Mouse (Mus musculus): ENCODE data around the gene Speg.
A peak's percentile ranks its signal among the peaks of the same experiment; 100 is the strongest.

Speg gene

DNA sequence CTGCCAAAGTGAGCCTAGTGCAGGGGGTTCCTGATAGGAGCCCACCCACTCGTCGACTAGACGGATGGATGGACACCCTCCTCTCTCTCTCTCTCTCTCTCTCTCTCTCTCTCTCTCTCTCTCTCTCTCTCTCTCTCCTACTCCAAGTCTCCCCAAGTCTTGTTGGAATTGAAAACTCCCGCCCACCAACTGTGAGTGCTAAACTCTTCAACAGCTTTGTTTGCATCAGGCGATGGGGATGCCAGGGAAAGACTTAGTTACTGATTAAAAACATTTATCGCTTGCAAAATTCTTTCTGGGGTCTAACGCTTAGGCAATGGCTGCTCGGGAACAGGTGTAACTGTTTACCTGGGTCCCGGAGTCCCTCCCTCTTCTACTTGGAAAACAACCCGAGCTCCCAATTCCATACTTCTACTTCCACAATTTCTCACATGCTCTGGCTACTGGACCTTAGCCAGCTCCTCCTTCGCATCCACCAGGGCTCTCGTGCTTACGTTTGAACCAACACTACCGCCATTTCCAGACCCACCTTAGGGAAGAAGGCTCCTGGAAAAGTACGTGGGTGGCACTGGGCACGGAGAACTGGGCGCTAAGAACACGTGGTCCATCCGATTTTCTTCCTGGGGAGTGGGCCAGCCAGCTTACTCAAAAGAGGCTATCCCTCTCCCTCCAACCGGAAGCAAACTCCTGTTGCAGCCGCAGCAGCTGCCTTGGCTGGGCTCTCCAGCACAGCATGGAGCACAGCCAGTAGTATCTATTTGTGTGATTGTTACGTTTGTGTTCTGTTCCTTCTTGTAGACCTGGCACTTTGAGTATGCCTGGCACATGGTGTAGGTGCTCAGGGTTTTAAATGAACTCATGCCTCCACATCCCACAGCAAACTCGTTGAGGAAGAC lies 83.9 kb downstream of the Speg start:
- DNase-seq (ENCODE audit: low read depth, low spot score): no peak

DNA sequence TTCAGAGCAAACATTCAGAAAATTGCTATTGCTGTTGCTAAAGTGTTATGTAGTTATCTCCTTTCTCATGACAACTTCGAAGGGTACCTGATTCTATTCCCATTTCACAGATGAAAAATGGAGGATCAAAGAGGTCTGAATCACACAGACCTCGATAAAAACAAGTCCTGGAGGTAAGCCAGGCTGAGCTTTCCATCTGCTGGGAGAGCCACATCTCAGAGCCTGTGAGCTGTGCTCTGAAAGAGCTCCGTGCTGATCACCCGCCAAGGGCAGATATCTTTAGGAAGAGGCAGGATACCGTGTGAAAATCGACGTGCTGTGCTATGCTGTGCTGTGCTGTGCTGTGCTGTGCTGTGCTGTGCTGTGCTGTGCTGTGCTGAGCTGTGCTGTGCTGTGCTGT lies 85.2 kb downstream of the Speg start:
- no peak for DNase-seq (ENCODE audit: low read depth, low spot score)

DNA sequence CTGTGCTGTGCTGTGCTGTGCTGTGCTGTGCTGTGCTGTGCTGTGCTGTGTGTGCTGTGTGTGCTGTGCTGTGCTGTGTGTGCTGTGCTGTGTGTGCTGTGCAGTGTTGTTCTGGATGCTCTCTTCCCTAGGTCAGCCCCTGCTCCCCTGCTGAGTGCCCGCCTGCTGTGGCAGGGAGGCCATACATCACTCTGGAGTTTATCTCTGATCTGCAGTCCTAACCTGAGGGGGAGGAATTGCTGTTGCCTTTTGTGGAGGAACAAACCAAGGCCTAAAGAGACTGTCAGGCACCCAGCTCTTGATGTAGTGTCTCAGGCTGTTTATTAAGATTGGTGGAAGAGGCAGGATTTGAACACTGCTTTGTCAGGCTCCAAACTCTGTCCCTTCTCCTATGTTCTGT lies 87.5 kb downstream of the Speg start:
- DNase-seq (ENCODE audit: low read depth, low spot score): no peak

DNA sequence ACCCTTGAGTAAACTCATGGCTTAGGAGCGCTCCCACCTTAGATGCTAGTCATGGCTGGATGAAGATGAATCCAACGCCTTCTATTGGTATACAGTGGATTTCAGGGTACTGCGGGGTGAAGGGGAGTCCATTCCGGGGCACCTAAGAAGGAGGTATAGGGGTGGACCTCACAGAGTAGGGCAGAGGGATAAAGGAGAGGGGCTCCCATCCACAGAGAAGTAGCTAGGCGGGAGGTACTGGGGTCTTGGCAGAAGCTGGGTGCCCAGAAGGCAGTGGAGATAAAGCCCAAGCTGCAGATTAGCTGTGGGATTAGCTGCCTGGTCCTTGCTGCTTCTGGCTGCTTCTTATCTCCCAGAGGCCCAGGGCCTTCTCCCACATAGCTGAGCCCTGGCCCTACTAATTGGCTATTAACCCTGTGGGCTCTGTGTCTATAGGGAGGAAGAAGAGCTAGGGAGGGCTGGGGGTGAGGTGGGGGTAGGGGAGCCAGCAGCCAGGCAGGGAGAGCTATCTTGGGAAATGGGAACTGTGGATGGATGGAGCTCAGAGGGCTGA lies 88.6 kb downstream of the Speg start:
- peak; percentile 63 for DNase-seq (ENCODE audit: low read depth, low spot score)

DNA sequence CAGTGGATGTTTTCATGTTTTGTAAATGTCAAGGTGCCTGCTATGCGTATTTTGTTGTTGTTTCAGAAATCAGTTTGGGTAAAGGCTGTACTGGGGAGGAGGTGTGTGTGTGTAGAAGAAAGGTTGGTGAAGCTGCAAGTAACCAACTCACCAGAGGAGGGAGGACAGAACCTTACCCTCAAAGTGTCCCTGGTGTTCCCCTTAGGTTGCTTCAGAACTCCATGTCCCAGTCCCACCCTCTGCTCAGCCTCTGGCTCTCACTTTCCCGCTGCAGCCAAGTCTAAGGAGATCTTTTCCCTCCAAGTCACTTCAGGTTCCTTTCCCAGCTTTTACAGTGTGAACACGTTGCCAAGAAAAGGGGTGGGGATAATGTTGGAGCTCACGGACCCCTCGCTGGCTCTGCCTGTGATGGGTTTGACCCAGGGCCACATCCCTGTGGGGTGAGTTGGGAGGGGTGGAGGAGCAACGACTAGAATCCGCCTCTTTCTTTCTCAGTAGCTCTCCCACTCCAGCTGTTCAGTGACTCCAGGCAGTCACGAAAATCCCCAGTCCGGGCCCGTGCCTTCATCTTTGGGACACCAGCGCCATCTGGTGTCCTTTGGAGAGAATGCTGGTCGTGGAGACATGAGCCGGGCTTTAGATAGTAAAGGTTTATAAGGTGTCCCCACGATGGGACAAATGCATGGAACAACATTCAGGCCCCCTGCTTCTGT lies 92.3 kb downstream of the Speg start:
- peak; percentile 75 for DNase-seq (ENCODE audit: low read depth, low spot score)

DNA sequence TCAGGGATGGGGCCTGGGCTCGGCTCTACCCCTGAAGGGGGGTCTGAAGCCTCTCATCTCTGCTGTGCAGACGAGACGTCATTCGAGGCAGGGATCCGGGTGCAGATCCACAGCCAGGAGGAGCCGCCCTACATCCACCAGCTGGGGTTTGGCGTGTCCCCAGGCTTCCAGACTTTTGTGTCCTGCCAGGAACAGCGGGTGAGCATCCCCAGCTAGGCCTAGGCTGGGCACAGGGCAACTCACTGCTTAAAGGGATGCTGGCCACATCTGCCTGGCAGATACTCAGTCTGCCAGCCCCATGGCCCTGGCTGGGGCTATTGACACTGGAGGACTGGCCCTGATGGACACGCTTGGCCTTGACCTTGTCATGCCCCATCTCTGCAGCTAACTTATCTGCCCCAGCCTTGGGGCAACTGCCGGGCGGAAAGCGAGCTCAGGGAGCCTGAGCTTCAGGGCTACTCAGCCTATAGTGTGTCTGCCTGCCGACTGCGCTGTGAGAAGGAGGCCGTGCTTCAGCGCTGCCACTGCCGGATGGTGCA lies 94.3 kb downstream of the Speg start:
- DNase-seq (ENCODE audit: low read depth, low spot score): no peak

DNA sequence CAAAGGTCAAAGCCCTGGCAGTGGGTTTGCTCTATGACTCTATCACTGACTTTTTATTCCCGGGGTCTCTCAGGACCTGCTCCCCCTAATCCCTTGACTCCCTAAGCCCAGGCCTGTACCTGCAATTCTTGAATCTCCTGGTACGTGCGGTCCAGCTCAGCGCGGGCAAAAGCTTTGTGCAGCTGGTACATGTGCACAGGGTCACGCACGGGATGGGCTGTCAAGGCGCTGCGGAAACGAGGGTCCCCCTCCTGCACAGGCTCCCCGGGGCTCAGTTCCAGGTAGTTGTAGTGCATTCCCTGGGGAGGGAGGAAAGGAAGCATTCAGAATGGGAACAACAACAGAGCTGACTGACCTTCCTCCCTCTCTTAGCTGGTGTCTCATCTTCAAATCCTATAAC lies 101.3 kb downstream of the Speg start:
- no peak for DNase-seq (ENCODE audit: low read depth, low spot score)

DNA sequence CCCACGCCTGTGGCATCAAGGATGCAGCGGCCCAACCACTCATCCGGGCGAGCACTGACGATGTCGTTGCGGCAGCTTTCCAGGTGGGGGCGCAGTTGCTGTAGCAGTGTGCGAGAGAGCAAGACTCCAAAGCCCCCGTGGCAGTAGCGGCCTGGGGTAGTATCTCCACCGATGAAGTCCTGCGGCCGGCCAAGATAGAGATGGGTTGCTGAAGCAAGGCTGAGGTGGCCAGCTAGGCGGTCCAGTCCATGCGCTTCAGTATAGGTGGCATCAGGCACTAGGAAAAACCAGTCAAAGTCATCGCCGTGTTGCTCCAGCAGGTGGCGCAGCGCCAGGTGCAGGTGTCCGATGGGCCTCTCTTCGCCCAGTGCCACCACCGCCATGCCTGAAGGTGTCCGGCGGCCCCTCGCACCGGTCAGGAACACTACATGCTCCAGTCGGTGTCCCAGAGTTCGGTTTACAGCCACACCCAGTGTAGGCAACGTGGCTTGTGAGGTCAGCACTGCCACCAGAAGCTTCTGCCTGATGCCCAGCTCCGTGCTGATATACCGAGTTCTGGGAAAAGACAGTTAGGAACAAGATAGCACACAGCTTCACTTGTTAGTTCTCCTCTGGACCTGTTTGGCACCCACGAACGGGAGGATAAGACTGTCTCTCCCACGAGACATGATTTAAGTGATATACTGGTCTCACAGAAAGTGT lies 102.3 kb downstream of the Speg start:
- peak; percentile 63 for DNase-seq (ENCODE audit: low read depth, low spot score)

DNA sequence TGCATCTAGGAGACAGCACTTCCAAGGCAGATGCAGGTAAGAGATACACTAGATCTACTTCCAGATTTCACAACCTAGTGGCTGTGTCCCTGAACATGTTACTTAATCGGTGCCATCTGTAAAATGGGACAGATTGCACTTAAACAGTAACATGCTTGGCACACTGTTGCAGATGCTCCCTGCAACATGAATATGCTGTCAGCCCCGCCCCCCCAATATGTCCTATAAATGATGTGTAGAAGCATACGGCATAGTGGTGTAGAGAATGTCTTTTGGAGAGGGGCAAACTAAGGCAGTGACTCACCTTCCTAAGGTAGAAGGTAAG lies 102.8 kb downstream of the Speg start:
- DNase-seq (ENCODE audit: low read depth, low spot score): no peak

DNA sequence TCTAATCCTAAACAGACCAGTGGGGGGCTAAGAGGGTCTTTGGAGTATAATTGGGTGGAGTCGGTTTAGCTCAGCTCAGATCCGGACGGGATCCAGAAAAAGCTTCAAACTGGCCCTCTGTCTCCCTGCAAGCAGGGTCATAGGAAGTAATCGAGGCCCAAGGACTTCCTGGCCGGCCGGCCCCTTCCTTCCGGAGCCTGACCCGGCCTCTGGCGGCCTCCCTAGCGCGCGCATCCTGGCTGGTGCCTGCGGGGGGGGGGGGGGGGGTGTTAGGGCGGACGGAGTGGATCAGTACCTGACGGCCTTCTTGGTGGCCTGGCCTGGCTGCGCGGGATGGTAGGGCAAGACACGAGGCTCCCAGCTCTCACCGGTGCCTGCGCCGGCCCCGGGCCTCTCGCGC lies 103.4 kb downstream of the Speg start:
- no peak for DNase-seq (ENCODE audit: low read depth, low spot score)

DNA sequence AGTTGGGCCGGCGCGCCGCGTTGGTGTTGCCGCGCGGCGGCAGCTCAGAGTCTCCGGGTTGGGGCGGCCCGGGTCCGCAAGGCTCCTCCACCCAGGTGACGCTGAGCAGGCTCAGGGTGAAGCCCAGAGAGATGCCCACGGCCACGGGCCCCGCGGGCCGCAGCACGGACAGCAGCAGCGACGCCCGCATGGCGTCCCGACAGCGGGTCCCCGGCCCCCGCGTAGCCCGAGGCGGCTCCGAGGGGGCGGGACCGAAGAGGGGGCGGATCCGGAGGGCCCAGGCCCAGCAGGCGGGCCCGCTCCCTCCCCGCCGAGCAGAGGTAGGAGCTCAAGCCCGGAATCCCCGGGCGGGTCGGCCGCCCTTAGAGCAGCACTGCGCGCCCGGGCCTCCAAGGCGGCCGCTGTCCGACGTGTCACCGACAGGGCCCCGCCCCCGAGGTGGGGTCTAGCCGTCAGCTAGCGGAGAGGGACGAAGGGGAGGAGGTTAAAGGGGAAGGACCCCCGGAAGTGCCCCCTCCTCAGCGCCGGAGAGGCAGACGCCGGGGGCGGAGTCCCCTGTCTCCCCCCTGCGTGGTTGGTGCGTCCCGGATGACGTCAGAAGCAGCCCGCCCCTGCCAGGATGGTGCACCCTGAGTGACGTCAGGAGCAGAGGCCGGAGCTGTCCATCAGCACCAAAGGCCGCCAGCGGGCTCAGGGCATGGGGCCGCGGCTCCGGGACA lies 104.0 kb downstream of the Speg start, which contains the start of the genes Chpf and Tmem198:
Gene Chpf, minus strand, starts transcription at position 392 of the 719 bp plus-strand sequence.
Gene Tmem198, plus strand, starts transcription at position 617 of the 719 bp plus-strand sequence.
- DNase-seq (ENCODE audit: low read depth, low spot score): peak; percentile 96

DNA sequence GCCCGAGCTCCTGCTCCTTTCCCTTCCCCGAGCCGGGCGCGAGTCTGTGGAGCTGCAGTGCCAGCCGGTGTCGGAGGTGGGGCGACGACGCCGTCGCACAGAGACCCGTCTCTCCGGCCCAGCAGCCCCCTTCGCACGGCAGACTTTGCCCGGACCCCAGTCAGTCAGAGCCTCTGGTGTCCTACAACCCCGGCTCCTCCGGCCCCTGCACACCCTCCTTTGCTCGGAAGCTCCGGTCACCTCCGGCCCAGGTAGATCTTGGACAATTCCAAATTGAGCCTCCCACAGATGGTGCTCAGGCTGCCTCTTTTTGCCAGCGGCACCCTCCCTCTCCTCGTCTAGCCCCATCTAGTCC lies 104.5 kb downstream of the Speg start:
- DNase-seq (ENCODE audit: low read depth, low spot score): no peak

DNA sequence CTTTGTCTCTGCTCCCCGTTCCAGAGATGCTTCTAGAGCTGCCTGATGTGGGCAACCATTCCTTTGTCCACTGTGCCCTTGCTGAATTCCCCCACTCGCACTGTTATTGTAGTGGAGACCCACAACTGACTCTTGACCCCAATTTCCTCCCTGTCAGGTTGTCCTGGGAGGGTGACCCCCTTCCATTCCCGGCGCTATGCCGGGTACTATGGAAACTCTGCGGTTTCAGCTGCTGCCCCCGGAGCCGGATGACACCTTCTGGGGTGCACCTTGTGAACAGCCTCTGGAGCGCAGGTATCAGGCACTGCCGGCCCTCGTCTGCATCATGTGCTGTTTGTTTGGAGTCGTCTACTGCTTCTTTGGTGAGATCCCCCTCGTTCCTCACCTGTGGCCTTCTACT lies 104.9 kb downstream of the Speg start:
- DNase-seq (ENCODE audit: low read depth, low spot score): no peak

DNA sequence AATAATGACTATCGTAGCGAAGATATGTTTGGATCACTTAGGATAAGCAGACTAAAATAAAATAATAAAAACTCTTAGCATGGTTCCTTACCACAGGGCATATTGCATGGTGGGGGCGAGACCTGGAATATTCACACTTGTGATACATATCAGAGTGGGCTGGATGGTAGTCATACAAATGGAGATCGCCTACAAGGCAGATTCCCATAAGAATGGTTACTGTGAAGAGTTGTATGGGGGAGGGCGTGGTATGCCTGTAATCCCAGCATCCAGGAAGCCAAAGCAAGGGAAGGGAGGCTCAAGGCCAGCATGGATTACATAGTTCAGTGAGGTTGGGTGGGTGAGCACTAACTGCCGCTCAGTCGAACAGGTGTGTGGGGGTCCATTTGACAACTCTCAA lies 105.6 kb downstream of the Speg start:
- no peak for DNase-seq (ENCODE audit: low read depth, low spot score)

Measured in retina, adult 2 months (tissue).